Mouse (Mus musculus) CH12.LX (cell line): ENCODE data around the gene Ak3.

Experiments
- CTCF ChIP-seq, 2 experiments: IDR thresholded peaks in 1 of 2; conservative IDR thresholded peaks in 1 of 2; 2 replicates each; pipeline ENCODE4 v1.5.1; 2011 to 2012; ENCODE audit warnings: low read depth in 2 of 2, low read length in 2 of 2, improper control_type of control experiment in 1 of 2, inconsistent platforms in 1 of 2, mild to moderate bottlenecking in 1 of 2, moderate library complexity in 1 of 2
- ELF1 ChIP-seq: IDR thresholded peaks from 2 replicates; pipeline ENCODE4 v1.6.1; 2014; ENCODE audit warnings: low read depth, mild to moderate bottlenecking, inconsistent platforms, low read length, improper control_type of control experiment
- EP300 ChIP-seq: IDR thresholded peaks from 2 replicates; pipeline ENCODE4 v1.6.1; 2011; ENCODE audit warnings: low read length, improper control_type of control experiment
- HCFC1 ChIP-seq: IDR thresholded peaks from 2 replicates; pipeline ENCODE4 v1.6.1; 2012; ENCODE audit warnings: low read depth, mild to moderate bottlenecking, inconsistent platforms, low read length, improper control_type of control experiment
- MAZ ChIP-seq: IDR thresholded peaks from 2 replicates; pipeline ENCODE4 v1.6.1; 2012; ENCODE audit warnings: low read depth, mild to moderate bottlenecking, inconsistent platforms, low read length, improper control_type of control experiment, moderate library complexity
- MYC ChIP-seq: IDR thresholded peaks from 2 replicates; pipeline ENCODE4 v1.6.1; 2011; ENCODE audit warnings: low read depth, mild to moderate bottlenecking, improper control_type of control experiment, low read length
- POLR2A ChIP-seq: IDR thresholded peaks from 2 replicates; pipeline ENCODE4 v1.6.1; 2011; ENCODE audit warnings: low read depth, mild to moderate bottlenecking, improper control_type of control experiment, low read length
- USF1 ChIP-seq: IDR thresholded peaks from 2 replicates; pipeline ENCODE4 v1.6.1; 2014; ENCODE audit warnings: low read depth, mild to moderate bottlenecking, inconsistent platforms, low read length, improper control_type of control experiment
- ZC3H11A ChIP-seq: IDR thresholded peaks from 2 replicates; pipeline ENCODE4 v1.6.1; 2012; ENCODE audit warnings: low read depth, mild to moderate bottlenecking, inconsistent platforms, low read length, improper control_type of control experiment
- ZKSCAN1 ChIP-seq: IDR thresholded peaks from 2 replicates; pipeline ENCODE4 v1.6.1; 2012; ENCODE audit warnings: low read depth, inconsistent platforms, low read length, improper control_type of control experiment, borderline replicate concordance

- TF ChIP-seq ZC3H11A (0 out of 2 replicates have a peak, but pooled peaks have one; percentile 11), CTCF (conservative IDR thresholded peaks at IDR 0.05 in 1 of 2, IDR thresholded peaks at IDR 0.05 in 1 of 2; ENCODE audit: low read depth in 2 of 2, low read length in 2 of 2) (peak; percentile 31 to 80; a peak in 3 of 4 replicates), POLR2A (no peak), ZKSCAN1 (no peak), EP300 (no peak), USF1 (no peak), MYC (no peak), MAZ (no peak), HCFC1 (no peak), ELF1 (no peak)
Measured at GRCm38 (mm10) chr19:28974862-28975611, 72.7 kb downstream of the Ak3 start.
